Mouse (Mus musculus) brown adipose tissue, adult 24 weeks (tissue): Measurements from ENCODE around the gene S1pr1. TPM values are rescaled to one million over a fixed set of nuclear protein-coding genes. Genes with fewer than 3 reads are reported as not detected.

ENCODE experiments used
- H3K27ac ChIP-seq: fragments of 200-500 bp; replicated peaks from 2 replicates; pipeline ENCODE4 v1.5.1; 2012; ENCODE audit warnings: low read depth, mild to moderate bottlenecking, low read length
- H3K4me1 ChIP-seq: fragments of 200-500 bp; 2 replicates; pipeline ENCODE4 v1.6.1; 2012; ENCODE audit warnings: low read length, mixed read lengths; ENCODE audit not compliant: control insufficient read depth, insufficient read depth, insufficient read length
- H3K4me3 ChIP-seq: fragments of 200-500 bp; 2 replicates; pipeline ENCODE4 v1.5.1; 2012; ENCODE audit warnings: low read depth, mild to moderate bottlenecking, low read length, moderate library complexity; ENCODE audit not compliant: insufficient read depth
- polyA plus RNA-seq: library from polyadenylated mRNA; stranded (reverse); fragments of >200 nt; gene quantifications from 2 replicates; pipeline ENCODE4 v1.2.4, GENCODE M21; 2012; ENCODE audit not compliant: missing spikeins, insufficient read depth, insufficient read length

The S1pr1 gene
- polyA plus RNA-seq, 1 experiment = 23.1 TPM

DNA sequence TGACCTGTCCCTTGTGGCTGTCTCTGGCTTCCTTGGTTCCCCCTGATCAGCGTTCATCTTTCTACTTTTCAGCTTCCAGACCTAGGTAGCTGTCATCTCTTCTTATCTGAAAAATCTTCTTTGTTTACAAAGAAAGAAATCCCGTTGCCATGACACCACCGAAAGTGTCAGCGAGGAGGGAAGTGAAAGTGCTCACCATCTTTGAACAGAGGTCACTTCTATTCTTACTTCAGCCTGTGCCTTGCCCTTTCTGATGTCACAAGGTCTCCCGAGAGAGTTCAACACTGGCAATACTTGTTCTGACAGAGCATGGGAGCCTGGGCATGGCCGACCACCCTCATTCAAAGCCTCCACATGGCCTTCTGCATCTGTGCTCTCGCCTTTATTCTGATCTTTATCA lies 14.3 kb upstream of the S1pr1 start:
- no peak overlapping the region for H3K4me3 ChIP-seq
- H3K4me1 ChIP-seq = peaks cover 2% of the 10 kb centered on the region; the same call in 1 of the 2 replicates
- no peak overlapping the region for H3K27ac ChIP-seq

GRCm38 (mm10) chr3:115728211-115728610 lies 13.3 kb upstream of the S1pr1 start:
- Histone ChIP-seq H3K27ac (no peak overlapping the region), H3K4me3 (no peak overlapping the region), H3K4me1 (peaks cover 2% of the 10 kb centered on the region; the same call in 1 of the 2 replicates)

- Histone ChIP-seq H3K4me3 (no peak overlapping the region), H3K27ac (no peak overlapping the region), H3K4me1 (no peaks in the 10 kb centered on the region)
Observed at GRCm38 (mm10) chr3:115718886-115719285, 4.0 kb upstream of the S1pr1 start.

- H3K27ac ChIP-seq = peak overlapping the region; percentile 100
Observed at GRCm38 (mm10) chr3:115715900-115716515, 1.1 kb upstream of the S1pr1 start.

DNA sequence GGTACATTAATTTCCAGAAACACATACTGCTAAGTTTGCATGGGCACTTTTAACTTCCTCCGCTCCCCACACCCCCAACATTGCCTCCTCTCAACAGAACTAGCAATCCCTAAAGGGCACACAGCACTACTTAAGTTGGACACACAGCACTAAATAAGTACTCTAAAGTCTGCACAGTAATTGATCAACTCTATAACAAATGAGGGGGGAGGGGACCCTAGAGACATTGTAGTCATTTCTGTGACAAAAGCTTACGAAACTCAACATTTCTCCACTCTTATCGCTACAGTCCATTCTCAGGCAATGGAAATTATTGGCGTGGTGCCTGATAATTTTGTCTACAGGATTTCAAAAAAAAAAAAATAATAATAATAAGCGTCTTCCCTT lies 830 bp downstream of the S1pr1 start:
- no peaks in the 10 kb centered on the region for H3K4me1 ChIP-seq

More at GRCm38 (mm10) chr3:115715900-115716515, 1.1 kb upstream of the S1pr1 start:
- no peaks in the 10 kb centered on the region for H3K4me1 ChIP-seq
- peak overlapping the region; percentile 95 for H3K4me3 ChIP-seq

GRCm38 (mm10) chr3:115713417-115714048 lies 1.3 kb downstream of the S1pr1 start:
- H3K4me1 ChIP-seq = peaks cover 3% of the 10 kb centered on the region; the same call in 1 of the 2 replicates
- peak overlapping the region; percentile 95 for H3K4me3 ChIP-seq
- H3K27ac ChIP-seq = peak overlapping the region; percentile 100

More for the DNA sequence above, 830 bp downstream of the S1pr1 start:
- H3K4me3 ChIP-seq = peak overlapping the region; percentile 95
- peak overlapping the region; percentile 100 for H3K27ac ChIP-seq

DNA sequence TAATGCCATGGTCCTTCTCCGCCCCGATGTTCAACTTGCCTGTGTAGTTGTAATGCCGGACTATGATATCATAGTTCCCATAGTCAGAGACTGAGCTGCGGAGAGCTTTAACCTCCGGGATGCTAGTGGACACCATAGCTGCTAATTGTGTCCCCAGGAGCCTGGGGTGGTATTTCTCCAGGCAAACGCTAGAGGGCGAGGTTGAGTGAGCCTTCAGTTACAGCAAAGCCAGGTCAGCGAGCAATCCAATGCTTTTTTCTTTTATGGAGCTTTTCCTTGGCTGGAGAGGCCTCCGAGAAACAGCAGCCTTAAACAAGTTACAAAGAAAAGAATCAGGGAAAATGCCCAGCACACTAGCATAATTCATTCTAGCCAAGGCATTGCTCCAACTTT lies 2.1 kb downstream of the S1pr1 start:
- H3K4me1 ChIP-seq = peaks cover 4% of the 10 kb centered on the region; the same call in 1 of the 2 replicates
- peak overlapping the region; percentile 100 for H3K27ac ChIP-seq
- peak overlapping the region; percentile 95 for H3K4me3 ChIP-seq

DNA sequence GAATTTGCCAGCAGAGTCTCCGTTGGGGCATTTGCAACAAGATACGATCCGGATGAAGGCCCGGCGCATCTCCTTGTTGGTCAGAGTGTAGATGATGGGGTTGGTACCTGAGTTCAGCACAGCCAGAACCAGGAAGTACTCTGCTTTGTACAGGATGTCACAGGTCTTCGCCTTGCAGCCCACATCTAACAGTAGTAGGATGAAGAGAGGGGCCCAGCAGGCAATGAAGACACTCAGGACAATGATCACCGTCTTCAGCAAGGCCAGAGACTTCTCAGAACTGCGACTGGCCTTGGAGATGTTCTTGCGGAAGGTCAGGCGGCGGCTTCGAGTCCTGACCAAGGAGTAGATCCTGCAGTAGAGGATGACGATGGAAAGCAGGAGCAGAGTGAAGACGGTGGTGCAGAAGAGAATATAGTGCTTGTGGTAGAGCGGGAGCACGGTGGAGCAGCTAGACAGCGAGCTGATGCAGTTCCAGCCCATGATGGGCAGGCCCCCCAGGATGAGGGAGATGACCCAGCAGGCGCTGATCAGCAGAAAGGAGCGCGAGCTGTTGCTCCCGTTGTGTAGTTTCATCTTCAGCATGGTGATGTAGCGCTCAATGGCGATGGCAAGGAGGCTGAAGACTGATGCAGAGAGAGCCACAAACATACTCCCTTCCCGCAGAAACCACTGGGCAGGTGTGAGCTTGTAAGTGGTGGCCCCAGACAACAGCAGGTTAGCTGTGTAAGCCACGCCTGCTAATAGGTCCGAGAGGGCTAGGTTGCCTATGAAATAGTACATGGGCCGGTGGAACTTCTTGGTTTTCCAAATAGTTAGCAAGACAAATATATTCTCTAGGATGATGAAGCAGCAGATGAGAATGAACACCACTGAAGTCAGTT lies 2.7 kb downstream of the S1pr1 start:
- Histone ChIP-seq H3K27ac (peak overlapping the region; percentile 100), H3K4me1 (peaks cover 6% of the 10 kb centered on the region; the same call in 1 of the 2 replicates), H3K4me3 (peak overlapping the region; percentile 95)

- peak overlapping the region; percentile 100 for H3K27ac ChIP-seq
- H3K4me1 ChIP-seq = peaks cover 6% of the 10 kb centered on the region; the same call in 1 of the 2 replicates
- peak overlapping the region; percentile 95 for H3K4me3 ChIP-seq
Observed at GRCm38 (mm10) chr3:115711393-115711792, 3.5 kb downstream of the S1pr1 start.

DNA sequence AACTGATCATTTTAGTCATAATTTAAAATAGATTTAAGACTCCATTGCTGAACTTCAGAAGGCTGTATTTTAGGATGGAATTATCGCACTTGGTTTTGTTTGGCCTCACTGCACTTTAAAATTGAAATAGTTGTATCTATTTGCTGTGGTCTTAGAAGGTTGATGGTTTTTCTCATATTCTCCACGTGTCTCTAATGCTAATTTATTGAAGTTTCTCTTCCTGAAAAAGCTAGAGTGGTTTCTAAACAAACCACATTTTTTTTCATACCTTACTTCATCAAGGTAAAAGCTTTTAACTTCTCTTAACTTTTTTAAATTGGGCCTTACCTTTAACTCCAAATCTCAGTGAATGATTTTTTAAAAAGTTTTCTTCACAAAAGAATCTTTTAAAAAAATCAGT lies 4.8 kb downstream of the S1pr1 start:
- Histone ChIP-seq H3K4me3 (no peak overlapping the region), H3K27ac (peak overlapping the region; percentile 96), H3K4me1 (peaks cover 6% of the 10 kb centered on the region; the same call in 1 of the 2 replicates)

GRCm38 (mm10) chr3:115709118-115709574 lies 5.7 kb downstream of the S1pr1 start:
- Histone ChIP-seq H3K4me3 (peak overlapping the region; percentile 43), H3K27ac (peak overlapping the region; percentile 100), H3K4me1 (peaks cover 6% of the 10 kb centered on the region)

GRCm38 (mm10) chr3:115706736-115707135 lies 8.1 kb downstream of the S1pr1 start:
- Histone ChIP-seq H3K4me1 (peaks cover 6% of the 10 kb centered on the region), H3K4me3 (no peak overlapping the region), H3K27ac (peak overlapping the region; percentile 7; the same call in 1 of the 2 replicates)

GRCm38 (mm10) chr3:115704254-115704908 lies 10.5 kb downstream of the S1pr1 start:
- no peak overlapping the region for H3K4me3 ChIP-seq
- peaks cover 6% of the 10 kb centered on the region for H3K4me1 ChIP-seq
- peak overlapping the region; percentile 45; the same call in 1 of the 2 replicates for H3K27ac ChIP-seq

- peaks cover 5% of the 10 kb centered on the region for H3K4me1 ChIP-seq
- no peak overlapping the region for H3K27ac ChIP-seq
- no peak overlapping the region for H3K4me3 ChIP-seq
Observed at GRCm38 (mm10) chr3:115703720-115704119, 11.2 kb downstream of the S1pr1 start.
